Mouse (Mus musculus): ENCODE measurements at regions not wholly inside any gene's neighbourhood (a gene's known extent, or its start where the extent isn't known, plus 50 kb on each side); places are given as distances from the start of the nearest gene placed in this dataset.

- Histone ChIP-seq H3K79me3 (ENCODE audit: low read depth) (no peaks in the 10 kb centered on the region), H3K36me3 (ENCODE audit: control insufficient read depth, insufficient read depth) (no peaks in the 10 kb centered on the region), H3K79me2 (ENCODE audit: control insufficient read depth, insufficient read depth) (no peaks in the 10 kb centered on the region), H3K4me3 (ENCODE audit: insufficient read depth, poor library complexity, severe bottlenecking) (no peak overlapping the region), H3K27me3 (ENCODE audit: control insufficient read depth, insufficient read depth, insufficient read length) (no peaks in the 10 kb centered on the region), H3ac (ENCODE audit: control insufficient read depth, insufficient read length, low read depth) (no peak overlapping the region)
- no peak for TF ChIP-seq USF1 (IDR thresholded peaks at IDR 0.05; ENCODE audit: low read depth)
- no peak for TF ChIP-seq CTCF (IDR thresholded peaks at IDR 0.05; ENCODE audit: control insufficient read depth, insufficient read depth, insufficient read length)
- TF ChIP-seq FOSL1 (IDR thresholded peaks at IDR 0.05; ENCODE audit: insufficient read depth, low read length, poor library complexity, severe bottlenecking): no peak
- no peak for TF ChIP-seq MAX (IDR thresholded peaks at IDR 0.05)
- TF ChIP-seq MYOG (IDR thresholded peaks at IDR 0.05; ENCODE audit: control insufficient read depth, extremely low read depth, insufficient read length): no peak
- no peak for TF ChIP-seq CEBPB (IDR thresholded peaks at IDR 0.05; ENCODE audit: low read depth)
- no peak for TF ChIP-seq MYOD1 (IDR thresholded peaks at IDR 0.05; ENCODE audit: control insufficient read depth, insufficient read length, low read depth)
Measured at GRCm38 (mm10) chr10:119109207-119109606, 130.6 kb downstream of the Cand1 start.

- H3K4me3 ChIP-seq (ENCODE audit: insufficient read depth, poor library complexity, severe bottlenecking): no peak overlapping the region
- no peaks in the 10 kb centered on the region for H3K79me3 ChIP-seq (ENCODE audit: low read depth)
- H3ac ChIP-seq (ENCODE audit: control insufficient read depth, insufficient read length, low read depth): no peak overlapping the region
- TF ChIP-seq MYOG (IDR thresholded peaks at IDR 0.05; ENCODE audit: control insufficient read depth, extremely low read depth, insufficient read length) (no peak), CEBPB (IDR thresholded peaks at IDR 0.05; ENCODE audit: low read depth) (no peak), USF1 (IDR thresholded peaks at IDR 0.05; ENCODE audit: low read depth) (no peak)
- H3K27me3 ChIP-seq (ENCODE audit: control insufficient read depth, insufficient read depth, insufficient read length): no peaks in the 10 kb centered on the region
- no peaks in the 10 kb centered on the region for H3K79me2 ChIP-seq (ENCODE audit: control insufficient read depth, insufficient read depth)
- no peaks in the 10 kb centered on the region for H3K36me3 ChIP-seq (ENCODE audit: control insufficient read depth, insufficient read depth)
Measured at GRCm38 (mm10) chr10:119107728-119108127, 132.1 kb downstream of the Cand1 start.

- H3ac ChIP-seq (ENCODE audit: control insufficient read depth, insufficient read length, low read depth): no peak overlapping the region
- H3K79me2 ChIP-seq (ENCODE audit: control insufficient read depth, insufficient read depth): no peaks in the 10 kb centered on the region
- no peak for TF ChIP-seq MAX (IDR thresholded peaks at IDR 0.05)
- TF ChIP-seq CEBPB (IDR thresholded peaks at IDR 0.05; ENCODE audit: low read depth): no peak
- no peak for TF ChIP-seq FOSL1 (IDR thresholded peaks at IDR 0.05; ENCODE audit: insufficient read depth, low read length, poor library complexity, severe bottlenecking)
- TF ChIP-seq CTCF (IDR thresholded peaks at IDR 0.05; ENCODE audit: control insufficient read depth, insufficient read depth, insufficient read length): no peak
- TF ChIP-seq MYOD1 (IDR thresholded peaks at IDR 0.05; ENCODE audit: control insufficient read depth, insufficient read length, low read depth): no peak
- no peak for TF ChIP-seq USF1 (IDR thresholded peaks at IDR 0.05; ENCODE audit: low read depth)
- no peak for TF ChIP-seq MYOG (IDR thresholded peaks at IDR 0.05; ENCODE audit: control insufficient read depth, extremely low read depth, insufficient read length)
- no peaks in the 10 kb centered on the region for H3K79me3 ChIP-seq (ENCODE audit: low read depth)
- H3K27me3 ChIP-seq (ENCODE audit: control insufficient read depth, insufficient read depth, insufficient read length): no peaks in the 10 kb centered on the region
- H3K36me3 ChIP-seq (ENCODE audit: control insufficient read depth, insufficient read depth): no peaks in the 10 kb centered on the region
- no peak overlapping the region for H3K4me3 ChIP-seq (ENCODE audit: insufficient read depth, poor library complexity, severe bottlenecking)
Measured at GRCm38 (mm10) chr10:119106105-119106504, 133.8 kb downstream of the Cand1 start.

GRCm38 (mm10) chr10:119105279-119105881, 134.5 kb downstream of the Cand1 start:
- Histone ChIP-seq H3K27me3 (ENCODE audit: control insufficient read depth, insufficient read depth, insufficient read length) (no peaks in the 10 kb centered on the region), H3K4me3 (ENCODE audit: insufficient read depth, poor library complexity, severe bottlenecking) (no peak overlapping the region), H3K79me2 (ENCODE audit: control insufficient read depth, insufficient read depth) (no peaks in the 10 kb centered on the region), H3ac (ENCODE audit: control insufficient read depth, insufficient read length, low read depth) (no peak overlapping the region), H3K36me3 (ENCODE audit: control insufficient read depth, insufficient read depth) (no peaks in the 10 kb centered on the region), H3K79me3 (ENCODE audit: low read depth) (no peaks in the 10 kb centered on the region)
- peak; percentile 36 for TF ChIP-seq MYOD1 (IDR thresholded peaks at IDR 0.05; ENCODE audit: control insufficient read depth, insufficient read length, low read depth)
- TF ChIP-seq USF1 (IDR thresholded peaks at IDR 0.05; ENCODE audit: low read depth): no peak

GRCm38 (mm10) chr10:119100511-119100910, 139.3 kb downstream of the Cand1 start:
- Histone ChIP-seq H3K27me3 (ENCODE audit: control insufficient read depth, insufficient read depth, insufficient read length) (no peaks in the 10 kb centered on the region), H3K36me3 (ENCODE audit: control insufficient read depth, insufficient read depth) (no peaks in the 10 kb centered on the region), H3K79me3 (ENCODE audit: low read depth) (no peaks in the 10 kb centered on the region), H3ac (ENCODE audit: control insufficient read depth, insufficient read length, low read depth) (no peak overlapping the region), H3K4me3 (ENCODE audit: insufficient read depth, poor library complexity, severe bottlenecking) (no peak overlapping the region), H3K79me2 (ENCODE audit: control insufficient read depth, insufficient read depth) (no peaks in the 10 kb centered on the region)
- no peak for TF ChIP-seq CEBPB (IDR thresholded peaks at IDR 0.05; ENCODE audit: low read depth)
- TF ChIP-seq MYOG (IDR thresholded peaks at IDR 0.05; ENCODE audit: control insufficient read depth, extremely low read depth, insufficient read length): no peak
- no peak for TF ChIP-seq MAX (IDR thresholded peaks at IDR 0.05)
- no peak for TF ChIP-seq FOSL1 (IDR thresholded peaks at IDR 0.05; ENCODE audit: insufficient read depth, low read length, poor library complexity, severe bottlenecking)
- TF ChIP-seq MYOD1 (IDR thresholded peaks at IDR 0.05; ENCODE audit: control insufficient read depth, insufficient read length, low read depth): no peak
- no peak for TF ChIP-seq USF1 (IDR thresholded peaks at IDR 0.05; ENCODE audit: low read depth)
- TF ChIP-seq CTCF (IDR thresholded peaks at IDR 0.05; ENCODE audit: control insufficient read depth, insufficient read depth, insufficient read length): no peak

GRCm38 (mm10) chr10:119099092-119099792, 140.6 kb downstream of the Cand1 start:
- Histone ChIP-seq H3ac (ENCODE audit: control insufficient read depth, insufficient read length, low read depth) (no peak overlapping the region), H3K27me3 (ENCODE audit: control insufficient read depth, insufficient read depth, insufficient read length) (no peaks in the 10 kb centered on the region), H3K4me3 (ENCODE audit: insufficient read depth, poor library complexity, severe bottlenecking) (no peak overlapping the region), H3K79me2 (ENCODE audit: control insufficient read depth, insufficient read depth) (no peaks in the 10 kb centered on the region), H3K79me3 (ENCODE audit: low read depth) (no peaks in the 10 kb centered on the region), H3K36me3 (ENCODE audit: control insufficient read depth, insufficient read depth) (no peaks in the 10 kb centered on the region)
- TF ChIP-seq MAX (IDR thresholded peaks at IDR 0.05): no peak
- no peak for TF ChIP-seq FOSL1 (IDR thresholded peaks at IDR 0.05; ENCODE audit: insufficient read depth, low read length, poor library complexity, severe bottlenecking)

All from C2C12 (cell line).